Mouse (Mus musculus) lung, postnatal 0 days (tissue): ENCODE measurements at regions not wholly inside any gene's neighbourhood (a gene's known extent, or its start where the extent isn't known, plus 50 kb on each side); places are given as distances from the start of the nearest gene placed in this dataset.
"Not testable (repeated sequence)": the region's sequence is repeated elsewhere in the genome, so short reads cannot be mapped to it uniquely, and the experiment has no call there.

Source experiments
- CTCF ChIP-seq: IDR thresholded peaks from 2 replicates; pipeline ENCODE4 v1.5.1; 2016; ENCODE audit warnings: antibody characterized with exemption, mild to moderate bottlenecking
- EP300 ChIP-seq: IDR thresholded peaks from 2 replicates; pipeline ENCODE4 v1.6.1; 2016; ENCODE audit warnings: antibody characterized with exemption, mild to moderate bottlenecking, control low read depth

DNA sequence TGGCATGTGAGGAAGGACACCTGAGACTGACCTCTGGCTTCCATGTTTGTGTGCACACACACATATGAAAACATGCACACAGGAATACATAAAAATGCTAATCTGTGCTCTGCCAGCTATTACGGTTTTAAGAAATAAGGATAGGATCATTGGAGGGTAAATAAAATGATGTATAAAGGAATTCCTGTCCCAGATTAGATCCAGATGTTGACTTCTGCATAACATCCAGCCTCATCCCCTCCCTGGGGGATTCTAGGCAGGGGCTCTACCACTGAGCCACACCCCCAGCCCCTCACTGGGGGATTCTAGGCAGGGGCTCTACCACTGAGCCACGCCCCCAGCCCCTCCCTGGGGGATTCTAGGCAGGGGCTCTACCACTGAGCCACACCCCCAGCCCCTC is 56.6 kb upstream of the Castor2 start:
- TF ChIP-seq EP300, CTCF: not testable (repeated sequence)
